ENCODE assay signal across 1 mouse cellular context in genomic region chr7:45616277-45616676, GRCm38 (mm10).
TF ChIP-seq lines count a peak whose summit lies in the region.

No protein-coding gene starts in this region.

TF ChIP-seq in CH12.LX, 34 proteins besides CTCF, POLR2A, EP300 and RAD21:
- TF ChIP-seq TBP (conservative IDR thresholded peaks at IDR 0.05; ENCODE audit: low read depth, low read length) (0 out of 2 replicates have a peak, but pooled peaks have one; percentile 40), MAZ (IDR thresholded peaks at IDR 0.05; ENCODE audit: low read depth, low read length) (no peak), UBTF (IDR thresholded peaks at IDR 0.05; ENCODE audit: low read depth, low read length) (no peak), GABPA (IDR thresholded peaks at IDR 0.05; ENCODE audit: insufficient replicate concordance, low read depth, low read length) (no peak), PAX5 (IDR thresholded peaks at IDR 0.05; ENCODE audit: low read length) (no peak), ELF1 (IDR thresholded peaks at IDR 0.05; ENCODE audit: low read depth, low read length) (no peak; the same call in 1 of the 2 replicates), CHD2 (IDR thresholded peaks at IDR 0.05; ENCODE audit: low read length) (no peak), SIN3A (IDR thresholded peaks at IDR 0.05; ENCODE audit: low read length) (peak; percentile 61), IRF4 (IDR thresholded peaks at IDR 0.05; ENCODE audit: low read depth, low read length) (no peak; the same call in 1 of the 2 replicates), BHLHE40 (IDR thresholded peaks at IDR 0.05; ENCODE audit: low read depth, low read length) (peak; percentile 65; the same call in 1 of the 2 replicates), HCFC1 (IDR thresholded peaks at IDR 0.05; ENCODE audit: low read depth, low read length) (0 out of 2 replicates have a peak, but pooled peaks have one; percentile 31), ZNF384 (IDR thresholded peaks at IDR 0.05; ENCODE audit: low read depth, low read length) (no peak), ETS1 (conservative IDR thresholded peaks at IDR 0.05; ENCODE audit: low read depth, low read length) (peak; percentile 84), ZC3H11A (IDR thresholded peaks at IDR 0.05; ENCODE audit: low read depth, low read length) (no peak), ZMIZ1 (IDR thresholded peaks at IDR 0.05; ENCODE audit: low read depth, low read length) (no peak), ZKSCAN1 (IDR thresholded peaks at IDR 0.05; ENCODE audit: borderline replicate concordance, low read depth, low read length) (no peak; the same call in 1 of the 2 replicates), MYC (IDR thresholded peaks at IDR 0.05; ENCODE audit: low read depth, low read length) (peak; percentile 90; the same call in 1 of the 2 replicates), MAFK (IDR thresholded peaks at IDR 0.05; ENCODE audit: insufficient replicate concordance, low read length) (no peak), TCF12 (IDR thresholded peaks at IDR 0.05; ENCODE audit: low read depth, low read length) (peak; percentile 95), JUN (IDR thresholded peaks at IDR 0.05; ENCODE audit: insufficient read depth, low read depth, low read length) (no peak), CHD1 (IDR thresholded peaks at IDR 0.05; ENCODE audit: low read depth, low read length) (no peak), JUND (conservative IDR thresholded peaks at IDR 0.05; ENCODE audit: low read depth, low read length) (no peak), KAT2A (IDR thresholded peaks at IDR 0.05; ENCODE audit: insufficient replicate concordance, low read length) (peak; percentile 39; the same call in 1 of the 2 replicates), MEF2A (IDR thresholded peaks at IDR 0.05; ENCODE audit: borderline replicate concordance, low read depth, low read length) (no peak), MXI1 (IDR thresholded peaks at IDR 0.05; ENCODE audit: low read depth, low read length) (no peak), USF1 (IDR thresholded peaks at IDR 0.05; ENCODE audit: low read depth, low read length) (no peak), NRF1 (IDR thresholded peaks at IDR 0.05; ENCODE audit: low read depth, low read length) (no peak), USF2 (conservative IDR thresholded peaks at IDR 0.05; ENCODE audit: low read depth, low read length) (no peak), MAX (IDR thresholded peaks at IDR 0.05; ENCODE audit: low read length) (peak; percentile 59; the same call in 1 of the 2 replicates), NELFE (IDR thresholded peaks at IDR 0.05; ENCODE audit: low read depth, low read length) (0 out of 2 replicates have a peak, but pooled peaks have one; percentile 14), SMC3 (IDR thresholded peaks at IDR 0.05; ENCODE audit: low read depth, low read length) (no peak), RCOR1 (conservative IDR thresholded peaks at IDR 0.05; ENCODE audit: low read depth, low read length) (no peak; the same call in 1 of the 2 replicates), POLR2AphosphoS2 (IDR thresholded peaks at IDR 0.05; ENCODE audit: low read depth, low read length) (no peak), E2F4 (IDR thresholded peaks at IDR 0.05; ENCODE audit: insufficient replicate concordance, low read depth, low read length) (no peak)
